Comparison of ENCODE assay signal across 18 mouse cellular contexts in the genomic region with DNA sequence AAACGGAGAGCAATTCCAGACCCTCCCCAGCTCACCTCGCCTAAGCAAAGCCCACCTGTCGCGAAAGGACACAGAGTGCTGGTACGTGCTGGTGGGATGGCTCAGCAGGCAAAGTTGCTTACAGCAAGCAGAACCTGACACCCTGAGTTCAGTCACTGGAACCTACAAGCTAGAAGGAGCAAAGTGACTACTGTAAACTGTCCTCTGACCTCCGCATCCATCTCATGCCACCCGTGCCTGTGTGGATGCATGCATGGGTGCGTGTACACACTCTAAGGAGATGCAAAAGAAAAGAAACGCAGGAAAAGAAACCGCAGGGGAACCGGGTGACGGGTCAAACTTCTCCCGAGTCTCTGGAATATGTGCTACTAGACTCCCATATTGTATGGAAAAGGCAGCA.
DNase-seq lines count a peak whose midpoint lies in the region; ATAC-seq and TF ChIP-seq lines count a peak whose summit lies in the region.
"Had no signal": no experiment of that assay in that cellular context is flagged by ENCODE, and none has a peak within 500 bp of the region (broad histone marks: within the 10 kb centered on the region; RNA-seq: fewer than 3 reads in every experiment).

No protein-coding gene starts in this region.

- no peaks in the 10 kb centered on the region for H3K36me3 ChIP-seq in heart, embryonic 15.5 days
- 0 out of 2 replicates have a peak, but pooled peaks cover 3% of the 10 kb centered on the region for H3K36me3 ChIP-seq in heart, embryonic 10.5 days
- no peaks in the 10 kb centered on the region for H3K36me3 ChIP-seq in embryonic facial prominence, embryonic 12.5 days
- H3K36me3 ChIP-seq in stomach, embryonic 14.5 days (ENCODE audit: control insufficient read depth, insufficient read depth, low read length): no peaks in the 10 kb centered on the region
- no peaks in the 10 kb centered on the region for H3K36me3 ChIP-seq in forebrain, postnatal 0 days (ENCODE audit: insufficient read depth)
- H3K36me3 ChIP-seq: forebrain, embryonic 12.5 days; heart, embryonic 12.5 days; hindbrain, embryonic 13.5 days; liver, embryonic 13.5 days; neural tube, embryonic 12.5 days had no signal

- H3K9me3 ChIP-seq in heart, embryonic 15.5 days (replicated peaks): no peaks in the 10 kb centered on the region
- H3K9me3 ChIP-seq in heart, embryonic 10.5 days: no peaks in the 10 kb centered on the region
- H3K9me3 ChIP-seq in embryonic facial prominence, embryonic 12.5 days: no peaks in the 10 kb centered on the region
- H3K9me3 ChIP-seq in stomach, embryonic 14.5 days (ENCODE audit: control insufficient read depth, low read depth, low read length): no peaks in the 10 kb centered on the region
- H3K9me3 ChIP-seq in forebrain, postnatal 0 days (ENCODE audit: low read length): no peaks in the 10 kb centered on the region
- H3K9me3 ChIP-seq: forebrain, embryonic 12.5 days; heart, embryonic 12.5 days; hindbrain, embryonic 13.5 days; liver, embryonic 13.5 days; midbrain, embryonic 10.5 days; neural tube, embryonic 12.5 days had no signal

- DNase-seq in heart, embryonic 10.5 days (ENCODE audit: low spot score): no peak
- DNase-seq in kidney, adult 8-10 months: peak; percentile 46 to 54
- no peak for DNase-seq in cerebellum, adult 9-11 months
- no peak for DNase-seq in forebrain, postnatal 0 days
- DNase-seq in layer of hippocampus, adult 9-10 months (ENCODE audit: low spot score): no peak
- DNase-seq: adrenal gland, postnatal 25 days; cerebellum, postnatal 25 days; liver, embryonic 13.5 days; lung, postnatal 10 days; thymus, postnatal 25 days had no signal

- ATAC-seq in heart, embryonic 15.5 days (replicated peaks; ENCODE audit: insufficient number of reproducible peaks, insufficient read depth, low FRiP score, low read depth): no peak
- no peak for ATAC-seq in embryonic facial prominence, embryonic 12.5 days (ENCODE audit: insufficient number of reproducible peaks, insufficient read depth, low FRiP score, low TSS enrichment)
- no peak for ATAC-seq in stomach, embryonic 14.5 days (ENCODE audit: insufficient number of reproducible peaks, insufficient read depth, low FRiP score, low read depth)
- no peak for ATAC-seq in forebrain, postnatal 0 days

- peaks cover 44% of the 10 kb centered on the region for H3K4me1 ChIP-seq in heart, embryonic 15.5 days (replicated peaks)
- peaks cover 14% of the 10 kb centered on the region; the same call in 1 of the 2 replicates for H3K4me1 ChIP-seq in heart, embryonic 10.5 days
- H3K4me1 ChIP-seq in embryonic facial prominence, embryonic 12.5 days: peaks cover 7% of the 10 kb centered on the region; the same call in 1 of the 2 replicates
- H3K4me1 ChIP-seq in stomach, embryonic 14.5 days (ENCODE audit: control insufficient read depth, insufficient read depth, low read length): peaks cover 11% of the 10 kb centered on the region
- H3K4me1 ChIP-seq in forebrain, postnatal 0 days (ENCODE audit: insufficient read depth): peaks cover 7% of the 10 kb centered on the region

- no peak for TF ChIP-seq CTCF in forebrain, postnatal 0 days (IDR thresholded peaks at IDR 0.05; ENCODE audit: low read depth)

- H3K27ac ChIP-seq in heart, embryonic 15.5 days: peak overlapping the region; percentile 48; the same call in 1 of the 2 replicates
- H3K27ac ChIP-seq in heart, embryonic 10.5 days: no peak overlapping the region
- peak overlapping the region; percentile 36 for H3K27ac ChIP-seq in embryonic facial prominence, embryonic 12.5 days
- no peak overlapping the region for H3K27ac ChIP-seq in stomach, embryonic 14.5 days (ENCODE audit: low read length)
- H3K27ac ChIP-seq in forebrain, postnatal 0 days (ENCODE audit: low read depth, low read length): no peak overlapping the region
- H3K27ac ChIP-seq: forebrain, embryonic 12.5 days; liver, embryonic 13.5 days; midbrain, embryonic 10.5 days; neural tube, embryonic 12.5 days had no signal

- no peak overlapping the region for H3K9ac ChIP-seq in heart, embryonic 15.5 days
- H3K9ac ChIP-seq in embryonic facial prominence, embryonic 12.5 days: no peak overlapping the region
- H3K9ac ChIP-seq in stomach, embryonic 14.5 days (replicated peaks; ENCODE audit: low read depth, low read length): no peak overlapping the region
- H3K9ac ChIP-seq in forebrain, postnatal 0 days: no peak overlapping the region
- H3K9ac ChIP-seq: forebrain, embryonic 12.5 days; heart, embryonic 12.5 days; hindbrain, embryonic 13.5 days; liver, embryonic 13.5 days; neural tube, embryonic 12.5 days had no signal

- H3K4me2 ChIP-seq in heart, embryonic 15.5 days: no peak overlapping the region
- H3K4me2 ChIP-seq in embryonic facial prominence, embryonic 12.5 days (replicated peaks): no peak overlapping the region
- H3K4me2 ChIP-seq in stomach, embryonic 14.5 days (replicated peaks; ENCODE audit: low read depth, low read length): 0 out of 2 replicates have a peak overlapping the region, but pooled peaks have one; percentile 3
- H3K4me2 ChIP-seq in forebrain, postnatal 0 days (ENCODE audit: low read depth): no peak overlapping the region
- H3K4me2 ChIP-seq: forebrain, embryonic 12.5 days; heart, embryonic 12.5 days; hindbrain, embryonic 13.5 days; liver, embryonic 13.5 days; neural tube, embryonic 12.5 days had no signal

- no peaks in the 10 kb centered on the region for H3K27me3 ChIP-seq in heart, embryonic 15.5 days
- no peaks in the 10 kb centered on the region for H3K27me3 ChIP-seq in heart, embryonic 10.5 days (ENCODE audit: insufficient read depth, poor library complexity, severe bottlenecking)
- H3K27me3 ChIP-seq in embryonic facial prominence, embryonic 12.5 days: no peaks in the 10 kb centered on the region
- H3K27me3 ChIP-seq in stomach, embryonic 14.5 days (ENCODE audit: control insufficient read depth, insufficient read depth, low read length): no peaks in the 10 kb centered on the region
- no peaks in the 10 kb centered on the region for H3K27me3 ChIP-seq in forebrain, postnatal 0 days (ENCODE audit: insufficient read depth, low read length)
- H3K27me3 ChIP-seq: forebrain, embryonic 12.5 days; heart, embryonic 12.5 days; hindbrain, embryonic 13.5 days; liver, embryonic 13.5 days; neural tube, embryonic 12.5 days had no signal

- 85% methylated on average over 13 of the region's 13 CpGs for WGBS in heart, embryonic 15.5 days
- WGBS in heart, embryonic 10.5 days: 86% methylated on average over 13 of the region's 13 CpGs
- WGBS in embryonic facial prominence, embryonic 12.5 days: 84% methylated on average over 13 of the region's 13 CpGs
- WGBS in stomach, embryonic 14.5 days: 63% methylated on average over 13 of the region's 13 CpGs
- 92% methylated on average over 13 of the region's 13 CpGs for WGBS in forebrain, postnatal 0 days

- no peak overlapping the region for H3K4me3 ChIP-seq in heart, embryonic 15.5 days
- H3K4me3 ChIP-seq in heart, embryonic 10.5 days: no peak overlapping the region
- no peak overlapping the region for H3K4me3 ChIP-seq in embryonic facial prominence, embryonic 12.5 days
- no peak overlapping the region for H3K4me3 ChIP-seq in stomach, embryonic 14.5 days (ENCODE audit: low read depth, low read length)
- H3K4me3 ChIP-seq in forebrain, postnatal 0 days (ENCODE audit: low read depth, low read length): no peak overlapping the region
- H3K4me3 ChIP-seq: forebrain, embryonic 12.5 days; heart, embryonic 12.5 days; hindbrain, embryonic 13.5 days; liver, embryonic 13.5 days; midbrain, embryonic 10.5 days; neural tube, embryonic 12.5 days had no signal

Comparison
In these comparisons a context has a peak if more than half of its experiments do, and no peak if none do; other contexts are left out.
1. H3K27ac ChIP-seq: peak in heart, embryonic 15.5 days (single experiment) and embryonic facial prominence, embryonic 12.5 days (single experiment); none in heart, embryonic 10.5 days (single experiment), stomach, embryonic 14.5 days (single experiment) and forebrain, postnatal 0 days (single experiment).
2. DNase-seq: peak in kidney, adult 8-10 months (2 of 2); none in heart, embryonic 10.5 days (single experiment), cerebellum, adult 9-11 months (single experiment), forebrain, postnatal 0 days (single experiment) and layer of hippocampus, adult 9-10 months (single experiment).